Mouse (Mus musculus) embryo, embryonic 10.5 days (tissue): ENCODE data around the gene Ccm2l.

Experiments
- DNase-seq: peaks from one replicate; pipeline ENCODE4 v3.0.0-alpha.2; 2015; ENCODE audit warnings: low spot score

Ccm2l gene

GRCm38 (mm10) chr2:153052700-153053351 is 12.9 kb upstream of the Ccm2l start:
- peak; percentile 37 for DNase-seq

DNA sequence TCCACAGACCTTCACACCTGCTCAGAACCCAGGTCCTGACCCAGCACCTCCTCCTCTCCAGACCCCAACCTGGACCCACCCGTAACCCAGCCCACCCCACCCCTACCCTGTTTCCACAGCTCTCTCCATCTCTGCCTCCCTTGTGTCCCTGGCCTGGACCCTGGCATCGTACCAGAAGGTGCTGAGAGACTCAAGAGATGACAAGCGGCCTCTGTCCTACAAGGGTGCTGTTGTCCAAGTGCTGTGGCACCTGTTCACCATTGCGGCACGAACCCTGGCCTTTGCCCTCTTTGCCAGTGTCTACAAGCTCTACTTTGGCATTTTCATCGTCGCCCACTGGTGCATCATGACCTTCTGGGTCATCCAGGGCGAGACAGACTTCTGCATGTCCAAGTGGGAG is 11.9 kb upstream of the Ccm2l start:
- no peak for DNase-seq

DNA sequence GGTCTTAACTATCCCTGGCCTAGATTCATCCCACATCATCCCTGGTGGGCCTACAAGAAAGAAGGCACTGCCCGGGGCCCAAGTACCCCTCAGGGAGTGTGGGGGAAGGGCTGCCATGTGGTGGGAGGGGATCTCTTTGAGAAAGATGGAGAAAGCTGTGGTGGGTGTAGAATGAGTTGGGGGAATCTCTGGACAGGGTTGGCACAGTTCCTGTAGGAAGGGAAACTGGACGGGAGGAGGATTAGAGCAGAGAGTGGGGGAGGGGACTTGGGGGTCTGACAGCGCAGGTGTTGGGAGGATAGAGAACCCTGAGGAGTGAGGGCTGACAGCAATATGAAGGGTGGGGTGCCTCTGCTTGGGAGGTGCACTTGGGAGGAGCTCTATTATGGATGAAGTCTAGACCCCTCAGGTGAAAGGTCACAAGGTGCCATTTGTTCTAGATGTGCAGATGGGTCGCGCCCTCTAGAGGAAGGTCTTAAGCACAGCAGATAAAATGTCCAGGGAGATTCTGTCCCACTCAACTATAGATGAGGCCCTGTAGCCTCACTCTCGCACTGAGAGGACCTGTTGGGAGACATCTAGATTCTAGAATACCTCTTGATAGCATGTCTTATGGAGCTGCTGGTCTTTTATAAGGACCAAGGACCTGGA is 10.4 kb upstream of the Ccm2l start:
- no peak for DNase-seq

- DNase-seq: no peak
Measured at GRCm38 (mm10) chr2:153058365-153058764, 7.4 kb upstream of the Ccm2l start.

DNA sequence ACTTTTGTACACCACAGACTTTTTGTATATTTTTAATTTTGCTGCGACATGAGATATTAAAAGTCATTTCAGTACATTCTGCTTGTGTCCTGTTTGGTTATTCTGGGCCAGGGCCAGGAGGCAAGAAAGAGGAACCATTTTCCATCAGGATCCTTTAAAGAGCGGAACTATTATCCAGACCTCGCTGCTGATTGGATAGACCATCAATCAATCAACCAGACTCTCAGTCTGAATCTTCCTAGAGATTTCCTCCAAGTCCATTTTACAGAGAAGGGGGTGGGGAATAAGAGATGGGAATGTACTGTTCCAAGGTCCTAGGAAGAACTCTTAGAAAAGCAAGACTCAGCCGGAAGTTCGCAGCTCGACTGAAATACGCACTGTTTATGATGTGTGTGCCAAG is 5.5 kb upstream of the Ccm2l start:
- DNase-seq: no peak

GRCm38 (mm10) chr2:153063394-153063793 is 2.4 kb upstream of the Ccm2l start:
- DNase-seq: no peak

DNA sequence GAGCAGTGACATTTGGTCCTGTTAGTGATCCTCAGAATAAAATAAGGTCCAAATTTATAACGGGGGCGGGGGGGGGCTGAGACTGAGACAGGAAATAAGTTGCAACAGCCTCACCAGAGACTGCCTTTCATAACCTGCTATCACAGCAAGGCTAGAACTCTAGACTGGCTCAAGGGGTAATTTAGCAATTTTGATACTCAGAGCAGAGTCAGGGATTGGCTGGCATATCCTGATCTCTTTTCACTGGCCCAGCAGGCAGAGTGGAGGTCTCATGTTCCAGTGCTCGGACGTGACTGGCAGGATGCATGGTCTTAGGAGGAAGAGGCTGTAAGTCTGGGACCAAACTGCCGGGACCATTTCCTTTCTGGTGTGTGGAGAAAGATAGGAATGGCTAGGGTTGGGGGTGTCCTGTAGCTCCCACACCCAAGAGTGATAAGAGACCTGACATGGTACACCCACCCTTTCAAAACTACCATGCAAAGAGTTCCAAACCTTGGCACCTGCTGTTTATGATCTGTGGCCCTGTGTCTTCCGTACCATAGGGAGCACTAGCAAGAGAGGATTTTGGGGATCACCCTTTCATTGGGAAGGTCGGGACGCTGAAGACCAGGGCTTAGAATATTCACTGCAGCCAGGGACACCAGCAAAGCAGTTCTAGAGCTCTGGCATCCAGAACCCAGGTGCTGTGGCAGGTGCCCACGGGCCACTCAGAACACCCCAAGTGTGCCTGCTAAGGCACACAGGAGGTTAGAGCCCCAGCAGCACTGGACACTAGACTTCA is 1.4 kb upstream of the Ccm2l start:
- no peak for DNase-seq

DNA sequence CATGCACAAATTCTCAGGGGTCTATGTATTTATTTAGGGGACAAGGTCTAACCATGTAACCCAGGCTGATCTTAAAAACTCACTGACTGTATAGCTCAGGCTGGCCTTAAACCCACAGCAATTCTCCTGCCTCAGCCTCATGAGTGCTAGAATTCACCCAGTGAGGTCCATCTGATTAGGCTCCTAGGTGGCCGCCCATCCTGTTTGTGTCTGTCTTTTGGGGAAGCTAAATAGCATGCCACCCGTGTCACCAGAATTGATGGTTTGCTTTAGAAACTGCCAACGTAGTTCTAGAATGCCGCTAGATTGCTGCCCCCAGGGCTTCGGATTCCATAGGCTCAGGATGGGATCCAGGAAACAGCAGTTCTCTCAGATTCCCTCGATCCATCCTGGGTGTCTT is 1.2 kb downstream of the Ccm2l start:
- no peak for DNase-seq

DNA sequence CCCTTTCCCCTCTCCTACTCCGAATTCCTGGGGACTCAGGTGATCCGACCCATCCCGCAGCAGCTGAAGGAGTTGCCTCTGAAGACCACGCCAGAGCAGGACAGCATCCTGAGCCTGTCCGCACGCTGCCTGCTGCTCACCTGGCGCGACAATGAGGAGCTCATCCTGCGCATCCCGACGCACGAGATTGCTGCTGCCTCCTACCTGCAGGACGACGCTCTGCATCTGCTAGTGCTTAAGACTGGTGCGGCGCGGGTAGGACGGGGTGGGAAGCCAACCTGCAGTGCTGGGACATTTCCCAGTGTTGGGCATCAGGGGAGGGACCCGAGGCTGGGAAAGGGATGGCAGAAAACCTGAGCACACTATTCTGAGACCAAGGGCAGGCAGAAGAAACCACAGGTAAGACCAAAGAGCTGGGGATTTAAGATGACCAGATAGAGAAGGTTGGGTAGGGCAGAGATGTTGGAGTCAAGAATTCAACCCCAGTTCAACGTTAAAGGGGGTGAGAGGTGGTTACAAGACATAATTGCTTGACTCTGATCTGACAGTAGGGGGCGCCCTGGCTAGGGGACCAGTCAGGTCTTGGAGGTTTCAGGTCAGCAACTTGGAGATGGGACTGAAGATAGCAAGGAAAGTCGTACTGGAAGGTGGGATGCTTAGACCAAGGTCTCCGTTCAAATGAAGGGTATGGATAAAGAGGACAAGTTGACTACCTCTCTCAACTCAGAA is 5.2 kb downstream of the Ccm2l start:
- peak; percentile 52 for DNase-seq

GRCm38 (mm10) chr2:153071491-153072184 is 5.9 kb downstream of the Ccm2l start:
- DNase-seq: no peak

DNA sequence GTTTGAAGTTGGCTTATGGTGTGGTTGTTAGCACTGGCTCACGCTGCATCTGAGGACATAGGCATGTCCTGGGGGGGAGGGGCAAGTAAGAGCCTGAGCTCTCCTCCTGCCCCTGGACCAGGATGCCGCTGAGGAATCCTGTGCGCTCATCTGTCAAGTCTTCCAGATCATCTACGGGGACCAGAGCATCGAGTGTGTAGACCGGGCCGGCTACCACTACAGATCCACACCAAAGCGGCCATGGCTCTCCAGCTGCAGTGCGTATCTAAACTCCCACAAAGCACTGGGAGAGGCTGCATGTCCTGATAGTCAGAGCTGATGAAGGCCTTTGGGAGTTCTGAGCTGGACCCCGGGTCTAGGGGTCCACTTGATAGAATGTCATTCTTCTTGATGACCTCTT is 8.9 kb downstream of the Ccm2l start:
- DNase-seq: no peak

DNA sequence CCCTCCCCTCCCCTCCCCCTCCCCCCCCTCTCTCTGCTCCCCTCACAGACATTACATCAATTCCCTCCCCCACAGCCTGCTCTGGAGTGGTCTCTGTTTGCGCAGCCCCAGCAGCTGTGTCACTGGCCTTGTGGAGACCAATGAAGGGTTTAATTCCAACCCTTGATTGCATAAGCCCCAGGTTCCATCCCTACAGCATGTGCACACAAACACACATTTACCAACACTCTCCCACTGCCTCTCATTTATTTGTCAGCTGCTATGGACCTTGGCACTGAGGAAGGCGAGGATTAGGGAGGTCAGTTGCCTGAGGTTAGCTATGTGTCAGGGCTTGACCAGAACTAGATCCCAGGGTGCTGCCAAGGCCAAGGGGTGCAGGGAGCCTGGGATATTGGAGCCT is 10.2 kb downstream of the Ccm2l start:
- DNase-seq: no peak

DNA sequence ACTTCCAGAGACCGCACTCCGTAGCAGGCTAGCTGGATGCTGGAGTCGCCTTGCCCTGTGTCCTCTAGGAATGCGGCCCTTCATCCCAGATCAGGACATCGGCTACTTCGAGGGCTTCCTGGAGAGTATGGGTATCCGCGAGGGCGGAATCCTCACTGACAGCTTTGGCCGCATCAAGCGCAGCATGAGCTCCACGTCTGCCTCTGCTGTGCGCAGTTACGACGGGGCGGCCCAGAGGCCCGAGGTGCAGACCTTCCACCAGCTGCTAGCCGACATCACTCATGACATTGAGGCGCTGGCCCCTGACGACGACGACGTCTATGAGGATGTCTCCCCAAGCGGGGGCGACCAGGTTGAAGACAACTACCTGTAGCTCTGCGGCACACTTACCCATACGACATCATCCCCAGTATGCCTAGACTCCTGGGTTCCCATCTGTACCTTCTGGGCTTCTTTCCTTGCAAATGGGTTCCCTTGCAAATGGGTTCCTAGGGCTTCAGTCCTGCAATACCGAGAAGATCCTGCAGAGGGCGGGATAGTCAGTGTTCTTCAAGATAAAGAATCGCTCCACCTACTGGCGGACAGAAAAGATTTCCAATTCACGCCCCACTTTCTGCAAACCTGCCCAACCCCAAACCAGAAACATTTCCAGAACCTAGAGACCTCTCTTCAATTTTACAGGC is 15.2 kb downstream of the Ccm2l start:
- DNase-seq: peak; percentile 96

GRCm38 (mm10) chr2:153081866-153082265 is 16.1 kb downstream of the Ccm2l start:
- DNase-seq: no peak

DNA sequence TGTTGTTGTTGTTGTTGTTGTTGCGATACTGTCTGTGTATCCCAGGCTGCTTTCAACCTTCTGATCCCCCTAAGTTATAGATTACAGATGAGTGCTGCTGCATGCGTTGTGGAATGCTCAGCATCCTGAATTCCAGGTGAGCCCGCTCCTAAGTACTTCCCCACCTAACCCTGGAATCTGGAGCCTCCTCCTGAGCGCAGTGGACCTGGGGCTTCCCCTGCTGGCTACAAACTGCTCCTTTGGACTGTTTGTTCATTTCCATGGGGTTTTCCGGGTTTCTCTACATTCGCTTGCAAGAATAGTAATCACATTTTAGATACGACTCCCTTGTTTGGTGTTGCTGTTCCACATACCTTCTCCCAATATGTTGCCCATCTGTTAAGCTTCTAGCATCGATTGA is 17.5 kb downstream of the Ccm2l start:
- DNase-seq: no peak

DNA sequence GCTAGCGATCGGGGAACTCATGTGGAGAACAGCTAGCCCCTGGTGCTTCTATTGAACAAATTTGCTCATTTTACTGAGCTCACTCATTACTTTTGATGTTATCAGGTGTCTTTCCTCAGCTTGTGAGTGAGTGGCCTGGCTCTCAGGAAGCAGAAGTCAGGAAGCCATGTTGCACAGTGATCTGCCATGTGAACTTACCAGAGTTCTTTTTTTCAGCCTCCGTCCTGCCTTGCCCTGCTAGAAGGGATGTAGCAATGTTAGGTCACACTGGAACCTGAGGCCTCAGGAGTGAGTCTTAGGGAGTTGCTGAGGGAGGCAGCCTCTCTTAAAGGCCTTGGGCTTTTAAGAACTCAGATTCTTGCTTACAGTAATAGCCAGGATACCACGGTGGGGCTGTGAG is 18.1 kb downstream of the Ccm2l start:
- no peak for DNase-seq

GRCm38 (mm10) chr2:153084261-153084976 is 18.7 kb downstream of the Ccm2l start:
- DNase-seq: no peak

DNA sequence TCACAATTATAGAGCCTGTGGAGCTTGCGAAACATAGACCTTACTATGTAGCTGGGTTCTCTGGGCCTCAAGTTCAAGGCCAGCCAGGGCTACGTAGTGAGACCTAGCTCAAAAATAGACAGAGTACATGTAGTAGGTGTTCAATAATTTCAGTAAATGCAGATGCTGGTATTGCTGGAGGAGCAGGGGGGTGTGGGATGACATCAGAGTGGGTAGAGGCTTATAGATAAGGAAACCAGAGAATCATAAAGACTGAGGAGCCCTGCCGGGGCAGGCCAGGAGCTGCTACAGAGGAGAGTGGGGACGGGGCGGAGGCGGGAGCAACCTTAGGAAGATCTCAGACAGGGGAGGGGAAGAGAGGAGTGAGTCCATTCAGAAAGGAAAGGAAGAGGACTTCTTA is 19.8 kb downstream of the Ccm2l start:
- DNase-seq: no peak

GRCm38 (mm10) chr2:153086166-153086565 is 20.4 kb downstream of the Ccm2l start:
- no peak for DNase-seq

DNA sequence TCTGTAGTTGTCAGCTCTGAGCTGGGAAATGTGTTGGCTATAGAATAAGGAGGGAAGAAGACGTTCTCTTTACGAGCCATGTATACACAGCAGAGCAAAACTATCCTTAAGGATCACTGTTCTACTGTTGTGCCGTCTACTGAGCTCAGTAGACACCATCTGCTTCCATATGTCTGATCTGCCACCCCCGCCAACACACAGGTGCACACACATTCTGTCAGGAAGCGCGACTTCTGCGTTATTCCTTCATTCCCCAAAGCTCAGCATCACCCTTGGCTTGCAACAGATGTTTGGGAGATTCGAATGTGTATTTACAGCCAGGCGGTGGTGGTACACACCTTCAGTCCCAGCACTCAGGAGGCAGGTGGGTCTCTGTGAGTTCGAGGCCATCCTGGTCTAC is 21.3 kb downstream of the Ccm2l start:
- DNase-seq: no peak

DNA sequence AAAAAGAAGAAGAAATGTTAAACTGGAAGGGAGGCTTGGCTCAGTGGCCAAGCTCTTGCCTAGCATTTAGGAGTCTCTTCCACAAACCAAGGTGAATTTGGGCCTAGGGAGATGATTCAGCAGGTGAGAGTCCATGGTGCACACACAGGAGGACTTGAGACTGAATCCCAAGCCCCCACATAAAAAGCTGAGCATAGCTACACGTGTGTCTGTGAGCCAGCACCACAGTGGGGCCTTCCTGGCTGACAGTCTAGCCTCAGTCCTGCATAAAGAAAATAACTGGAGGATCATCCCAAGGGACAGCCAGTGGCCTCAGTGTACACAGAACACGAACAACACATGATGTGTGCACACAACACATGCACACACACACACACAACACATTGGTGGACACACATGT is 23.6 kb downstream of the Ccm2l start:
- DNase-seq: no peak
